Mouse (Mus musculus): ENCODE results near the gene Zfp287. TPM values are rescaled to one million over a fixed set of nuclear protein-coding genes. Genes with fewer than 3 reads are reported as not detected.

Gene Zfp287
- total RNA-seq (2014; rRNA removed): 11.1 and 16.2 TPM in 2 replicates
- polyA plus RNA-seq (2015; fragmentation: Nextera tagmentation; extraction: Ambion mirVana): 12.0 and 12.8 TPM in 2 replicates

GRCm38 (mm10) chr11:62731311-62732021 lies at the start of gene Zfp287:
Gene Zfp287 (minus strand): TSS chr11:62731905.
- TF ChIP-seq CTCF (IDR thresholded peaks at IDR 0.05; ENCODE audit: low read depth): no peak
- peak within 1 kb of the TSS; percentile 51 for H3K4me3 ChIP-seq (ENCODE audit: low read length)
- peak within 1 kb of the TSS; percentile 59 for H3K4me2 ChIP-seq (ENCODE audit: low read depth, low read length)
- DNase-seq (ENCODE audit: low spot score) (peak; percentile 97), ATAC-seq (peak; percentile 99)
- H3K27ac ChIP-seq: peak within 1 kb of the TSS; percentile 82
- no peaks in the 10 kb centered on the region for H3K9me3 ChIP-seq (ENCODE audit: low read length)
- peaks cover 19% of the 10 kb centered on the region; the same call in 1 of the 2 replicates for H3K36me3 ChIP-seq (ENCODE audit: insufficient read depth, low read length)
- H3K27me3 ChIP-seq (ENCODE audit: insufficient read depth, low read length): no peaks in the 10 kb centered on the region
- peak within 1 kb of the TSS; percentile 52 for H3K9ac ChIP-seq (replicated peaks; ENCODE audit: low read length)
- under 1% methylated on average over 48 of the region's 48 CpGs for WGBS
- no peaks in the 10 kb centered on the region for H3K4me1 ChIP-seq (ENCODE audit: insufficient read depth, low read length)

DNA sequence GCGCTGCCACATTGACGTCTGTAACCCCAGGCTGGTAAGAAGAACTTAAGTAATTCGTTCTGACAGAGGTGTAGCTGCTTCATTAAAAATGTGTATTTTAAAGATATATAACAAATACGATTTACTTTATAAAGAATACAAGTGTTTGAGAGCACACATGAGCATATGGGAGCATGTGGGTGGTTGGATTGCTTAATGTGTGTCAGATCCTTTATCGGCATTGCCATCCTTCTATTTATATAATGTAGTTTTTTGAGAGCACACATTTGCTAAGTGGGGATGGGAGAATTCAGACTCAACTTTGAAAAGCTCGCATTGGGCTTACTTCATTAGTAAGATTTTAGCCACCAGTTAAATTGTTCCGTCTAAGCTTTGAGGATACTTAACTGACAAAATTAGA lies 44.8 kb upstream of the Zfp287 start:
- Histone ChIP-seq H3K4me2 (ENCODE audit: low read depth, low read length) (no peak overlapping the region), H3K9me3 (ENCODE audit: low read length) (peaks cover 39% of the 10 kb centered on the region), H3K27ac (no peak overlapping the region), H3K4me1 (ENCODE audit: insufficient read depth, low read length) (no peaks in the 10 kb centered on the region), H3K9ac (replicated peaks; ENCODE audit: low read length) (no peak overlapping the region), H3K4me3 (ENCODE audit: low read length) (no peak overlapping the region), H3K36me3 (ENCODE audit: insufficient read depth, low read length) (peaks cover 30% of the 10 kb centered on the region), H3K27me3 (ENCODE audit: insufficient read depth, low read length) (no peaks in the 10 kb centered on the region)
- DNase-seq (ENCODE audit: low spot score) (no peak), ATAC-seq (no peak)
- WGBS: 95% methylated on average over 7 of the region's 7 CpGs
- no peak for TF ChIP-seq CTCF (IDR thresholded peaks at IDR 0.05; ENCODE audit: low read depth)

- 80% methylated on average over 9 of the region's 9 CpGs for WGBS
- no peak overlapping the region for H3K9ac ChIP-seq (replicated peaks; ENCODE audit: low read length)
- ATAC-seq: no peak
- H3K9me3 ChIP-seq (ENCODE audit: low read length): no peaks in the 10 kb centered on the region
- H3K4me3 ChIP-seq (ENCODE audit: low read length): no peak overlapping the region
- no peak for DNase-seq (ENCODE audit: low spot score)
- TF ChIP-seq CTCF (IDR thresholded peaks at IDR 0.05; ENCODE audit: low read depth): no peak
- H3K27me3 ChIP-seq (ENCODE audit: insufficient read depth, low read length): no peaks in the 10 kb centered on the region
- no peak overlapping the region for H3K4me2 ChIP-seq (ENCODE audit: low read depth, low read length)
- H3K27ac ChIP-seq: no peak overlapping the region
- no peaks in the 10 kb centered on the region for H3K36me3 ChIP-seq (ENCODE audit: insufficient read depth, low read length)
- no peaks in the 10 kb centered on the region for H3K4me1 ChIP-seq (ENCODE audit: insufficient read depth, low read length)
These were observed 29.2 kb upstream of the Zfp287 start for GRCm38 (mm10) chr11:62760755-62761457.

GRCm38 (mm10) chr11:62758491-62758890 lies 26.8 kb upstream of the Zfp287 start:
- H3K36me3 ChIP-seq (ENCODE audit: insufficient read depth, low read length): no peaks in the 10 kb centered on the region
- 82% methylated on average over 11 of the region's 11 CpGs for WGBS
- H3K27ac ChIP-seq: no peak overlapping the region
- H3K4me2 ChIP-seq (ENCODE audit: low read depth, low read length): no peak overlapping the region
- no peak overlapping the region for H3K4me3 ChIP-seq (ENCODE audit: low read length)
- H3K4me1 ChIP-seq (ENCODE audit: insufficient read depth, low read length): no peaks in the 10 kb centered on the region
- no peaks in the 10 kb centered on the region for H3K27me3 ChIP-seq (ENCODE audit: insufficient read depth, low read length)
- ATAC-seq (no peak), DNase-seq (ENCODE audit: low spot score) (no peak)
- H3K9me3 ChIP-seq (ENCODE audit: low read length): no peaks in the 10 kb centered on the region
- no peak overlapping the region for H3K9ac ChIP-seq (replicated peaks; ENCODE audit: low read length)
- no peak for TF ChIP-seq CTCF (IDR thresholded peaks at IDR 0.05; ENCODE audit: low read depth)

DNA sequence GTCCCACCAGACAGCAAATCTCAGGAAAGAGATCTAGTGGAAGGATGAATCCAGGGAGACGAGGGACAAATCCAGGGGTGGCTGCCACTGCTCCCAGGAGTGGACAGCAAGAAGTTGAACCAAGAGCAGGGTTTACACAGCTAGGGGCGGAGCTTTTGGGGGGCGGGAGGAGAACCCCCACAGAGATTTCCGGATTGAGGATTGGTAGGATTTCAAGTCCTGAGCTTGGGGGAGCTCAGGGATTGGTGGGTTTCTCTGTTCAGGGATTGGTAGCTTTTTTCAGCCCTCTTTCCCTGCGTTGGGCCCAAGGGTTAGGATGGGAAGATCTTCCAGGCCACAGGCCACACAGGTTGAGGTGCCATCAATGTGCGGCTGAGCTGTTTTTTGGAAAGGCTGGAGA lies 26.2 kb upstream of the Zfp287 start:
- H3K4me1 ChIP-seq (ENCODE audit: insufficient read depth, low read length): no peaks in the 10 kb centered on the region

GRCm38 (mm10) chr11:62757143-62757507 lies 25.4 kb upstream of the Zfp287 start:
- no peak for TF ChIP-seq CTCF (IDR thresholded peaks at IDR 0.05; ENCODE audit: low read depth)
- peak overlapping the region; percentile 39; the same call in 1 of the 2 replicates for H3K9ac ChIP-seq (replicated peaks; ENCODE audit: low read length)
- DNase-seq (ENCODE audit: low spot score): no peak
- H3K27ac ChIP-seq: no peak overlapping the region; the same call in 1 of the 2 replicates
- H3K4me1 ChIP-seq (ENCODE audit: insufficient read depth, low read length): no peaks in the 10 kb centered on the region
- H3K9me3 ChIP-seq (ENCODE audit: low read length): no peaks in the 10 kb centered on the region
- peak overlapping the region; percentile 58 for H3K4me2 ChIP-seq (ENCODE audit: low read depth, low read length)
- no peaks in the 10 kb centered on the region for H3K27me3 ChIP-seq (ENCODE audit: insufficient read depth, low read length)
- no peaks in the 10 kb centered on the region for H3K36me3 ChIP-seq (ENCODE audit: insufficient read depth, low read length)
- peak overlapping the region; percentile 32 for H3K4me3 ChIP-seq (ENCODE audit: low read length)
- 10% methylated on average over 7 of the region's 7 CpGs for WGBS
- no peak for ATAC-seq

More for the DNA sequence above, 26.2 kb upstream of the Zfp287 start:
- no peaks in the 10 kb centered on the region for H3K9me3 ChIP-seq (ENCODE audit: low read length)
- 81% methylated on average over 6 of the region's 6 CpGs for WGBS
- H3K9ac ChIP-seq (replicated peaks; ENCODE audit: low read length): no peak overlapping the region
- H3K4me3 ChIP-seq (ENCODE audit: low read length): no peak overlapping the region
- DNase-seq (ENCODE audit: low spot score): no peak
- TF ChIP-seq CTCF (IDR thresholded peaks at IDR 0.05; ENCODE audit: low read depth): no peak
- H3K4me2 ChIP-seq (ENCODE audit: low read depth, low read length): no peak overlapping the region
- no peak for ATAC-seq
- no peak overlapping the region for H3K27ac ChIP-seq
- no peaks in the 10 kb centered on the region for H3K27me3 ChIP-seq (ENCODE audit: insufficient read depth, low read length)
- no peaks in the 10 kb centered on the region for H3K36me3 ChIP-seq (ENCODE audit: insufficient read depth, low read length)

Measured in hindbrain, postnatal 0 days (tissue).